Mouse (Mus musculus): ENCODE data around the gene Rnf141. TPM values are rescaled to one million over a fixed set of nuclear protein-coding genes. Genes with fewer than 3 reads are reported as not detected.

Gene Rnf141
- 2.3 and 2.9 TPM in 2 replicates for polyA plus RNA-seq (2012; ENCODE audit: low replicate concordance)

DNA sequence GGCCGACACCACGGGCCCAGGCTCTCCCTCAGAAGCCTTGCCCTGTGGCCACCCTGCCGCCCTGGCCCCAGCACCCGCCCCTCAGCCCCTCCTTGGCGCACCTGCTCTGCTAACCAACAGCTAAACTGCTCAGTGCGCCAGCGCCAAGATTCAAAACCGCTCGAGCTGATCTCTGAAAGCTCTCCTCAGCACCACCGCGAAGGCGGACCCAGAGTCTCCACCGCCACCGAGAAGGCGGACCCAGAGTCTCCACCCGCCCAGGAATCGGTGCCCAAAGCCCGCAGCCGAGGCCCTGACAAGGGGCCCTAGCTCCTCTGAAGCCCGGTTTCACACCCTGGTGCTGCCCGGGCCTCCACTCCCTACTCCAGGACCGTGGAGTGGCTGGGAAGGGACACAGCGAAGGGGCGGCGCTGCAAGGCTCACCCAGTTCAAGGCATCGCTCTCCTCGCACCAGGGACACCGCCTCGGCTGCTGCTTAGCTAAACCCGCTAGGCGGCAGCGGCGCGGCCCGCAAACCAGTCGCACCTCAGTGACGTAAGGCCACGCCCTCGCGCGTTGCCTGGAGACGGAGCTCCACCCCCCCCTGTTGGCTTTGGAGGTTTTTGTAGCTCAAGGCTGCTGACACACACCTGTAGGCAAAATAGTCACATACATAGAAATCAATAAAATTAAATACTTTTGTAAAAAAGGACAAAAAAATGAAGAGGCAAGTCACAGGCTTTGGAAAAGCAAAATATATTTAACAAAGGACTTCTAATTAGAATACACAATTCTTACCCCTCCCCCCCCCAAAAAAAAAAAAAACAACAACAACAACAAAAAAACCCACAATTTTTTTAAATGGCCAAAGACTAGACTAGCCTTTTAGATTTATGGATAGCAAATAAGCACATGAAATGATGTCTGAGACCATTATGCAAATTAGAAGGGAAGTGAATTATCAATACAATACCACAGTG is at the start of gene Rnf141:
Rnf141 (minus strand) TSS at position 542 of the 959 bp plus-strand sequence.

DNA sequence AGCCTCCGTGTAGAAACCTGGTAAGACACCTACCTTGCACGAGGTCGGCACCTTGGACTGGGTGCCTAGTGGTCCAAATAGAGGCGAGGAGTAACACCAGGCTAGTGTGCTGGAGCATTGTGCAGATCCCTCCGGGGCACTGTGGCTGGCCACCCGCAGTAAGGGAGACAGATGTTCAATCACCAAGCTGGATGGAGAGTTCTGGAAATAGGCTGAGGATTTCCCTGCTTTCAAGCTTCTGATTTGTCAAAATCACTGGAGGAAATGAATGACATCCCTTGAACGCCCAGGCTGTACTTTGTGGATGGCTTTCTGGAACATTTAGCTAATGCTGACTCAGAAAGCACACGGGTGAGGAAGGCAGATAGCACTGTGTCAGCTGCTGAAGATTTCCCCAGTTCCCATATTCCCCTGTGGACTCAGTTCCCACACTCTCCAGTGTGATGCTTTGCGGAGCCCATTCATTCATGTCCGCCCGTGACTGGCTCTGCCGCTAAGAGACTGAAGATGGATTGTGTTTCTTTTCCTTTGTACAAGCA is 18.6 kb upstream of the Rnf141 start, which contains the start of gene Lyve1:
Lyve1 (minus strand) TSS at position 489 of the 539 bp plus-strand sequence.

DNA sequence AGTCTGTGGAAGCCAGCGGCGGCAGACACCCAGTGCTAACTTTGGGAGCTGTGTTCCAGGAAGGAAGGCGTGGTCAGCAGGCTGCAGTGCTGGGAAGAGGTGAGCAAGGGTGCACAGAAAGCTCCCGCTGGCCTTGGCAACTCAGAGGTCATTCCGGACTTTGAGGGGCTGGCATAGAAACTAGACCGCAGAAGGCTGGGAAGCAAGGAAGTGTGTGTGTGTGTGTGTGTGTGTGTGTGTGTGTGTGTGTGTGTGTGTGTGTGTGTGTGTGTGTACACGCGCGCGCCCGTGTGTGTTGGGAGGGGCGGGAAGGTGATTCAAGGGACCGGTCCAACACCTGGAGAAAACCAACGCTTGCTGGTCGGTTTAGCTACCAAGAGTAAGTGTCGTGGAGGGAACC is 76.3 kb downstream of the Rnf141 start, which contains the start of gene Ampd3:
Ampd3 (plus strand) TSS at position 206 of the 400 bp plus-strand sequence.

Other genes starting within 250 kb of the Rnf141 start
- gene Sbf2, start 229.5 kb downstream of the Rnf141 start, polyA plus RNA-seq (2012; ENCODE audit: low replicate concordance), result 2.5 and 2.9 TPM in 2 replicates
- gene Adm, start 216.8 kb downstream of the Rnf141 start, polyA plus RNA-seq (2012; ENCODE audit: low replicate concordance), result 2.4 and 4.4 TPM in 2 replicates
- gene Ampd3, start 76.3 kb downstream of the Rnf141 start, polyA plus RNA-seq (2012; ENCODE audit: low replicate concordance), result 9.8 and 17.2 TPM in 2 replicates
- gene Lyve1, start 18.8 kb upstream of the Rnf141 start, polyA plus RNA-seq (2012; ENCODE audit: low replicate concordance), result 0.05 TPM in 1 of 2 replicates, not detected in the other
- gene Mrvi1, start 138.0 kb upstream of the Rnf141 start, polyA plus RNA-seq (2012; ENCODE audit: low replicate concordance), result 0.82 and 5.8 TPM in 2 replicates
- 5.6 and 9.5 TPM in 2 replicates for gene Ctr9, start 184.5 kb upstream of the Rnf141 start, polyA plus RNA-seq (2012; ENCODE audit: low replicate concordance)
- gene Eif4g2, start 238.6 kb upstream of the Rnf141 start, polyA plus RNA-seq (2012; ENCODE audit: low replicate concordance), result 1,094 and 1,163 TPM in 2 replicates

Measured in hematopoietic multipotent progenitor cell, adult 10-12 weeks (in vitro differentiated cells).